Mouse (Mus musculus) G1E (cell line): ENCODE data around the gene Avpr2.

Experiments
- CTCF ChIP-seq: IDR thresholded peaks from 2 replicates; pipeline ENCODE4 v1.5.1; 2012; ENCODE audit warnings: low read depth, low read length, inconsistent platforms, mixed read lengths
- GATA1 ChIP-seq: IDR thresholded peaks from 2 replicates; pipeline ENCODE4 v1.6.1; 2012; ENCODE audit warnings: borderline replicate concordance, low read length, inconsistent platforms, mixed read lengths
- GATA2 ChIP-seq: IDR thresholded peaks from 2 replicates; pipeline ENCODE4 v1.6.1; 2012; ENCODE audit warnings: low read depth, low read length, inconsistent platforms, borderline replicate concordance
- POLR2AphosphoS5 ChIP-seq: IDR thresholded peaks from 2 replicates; pipeline ENCODE4 v1.6.1; 2012; ENCODE audit warnings: low read depth, low read length, inconsistent platforms; ENCODE audit not compliant: insufficient replicate concordance
- TAL1 ChIP-seq: conservative IDR thresholded peaks from 2 replicates; pipeline ENCODE4 v1.6.1; 2012; ENCODE audit warnings: low read depth, low read length, inconsistent platforms, mixed read lengths

DNA sequence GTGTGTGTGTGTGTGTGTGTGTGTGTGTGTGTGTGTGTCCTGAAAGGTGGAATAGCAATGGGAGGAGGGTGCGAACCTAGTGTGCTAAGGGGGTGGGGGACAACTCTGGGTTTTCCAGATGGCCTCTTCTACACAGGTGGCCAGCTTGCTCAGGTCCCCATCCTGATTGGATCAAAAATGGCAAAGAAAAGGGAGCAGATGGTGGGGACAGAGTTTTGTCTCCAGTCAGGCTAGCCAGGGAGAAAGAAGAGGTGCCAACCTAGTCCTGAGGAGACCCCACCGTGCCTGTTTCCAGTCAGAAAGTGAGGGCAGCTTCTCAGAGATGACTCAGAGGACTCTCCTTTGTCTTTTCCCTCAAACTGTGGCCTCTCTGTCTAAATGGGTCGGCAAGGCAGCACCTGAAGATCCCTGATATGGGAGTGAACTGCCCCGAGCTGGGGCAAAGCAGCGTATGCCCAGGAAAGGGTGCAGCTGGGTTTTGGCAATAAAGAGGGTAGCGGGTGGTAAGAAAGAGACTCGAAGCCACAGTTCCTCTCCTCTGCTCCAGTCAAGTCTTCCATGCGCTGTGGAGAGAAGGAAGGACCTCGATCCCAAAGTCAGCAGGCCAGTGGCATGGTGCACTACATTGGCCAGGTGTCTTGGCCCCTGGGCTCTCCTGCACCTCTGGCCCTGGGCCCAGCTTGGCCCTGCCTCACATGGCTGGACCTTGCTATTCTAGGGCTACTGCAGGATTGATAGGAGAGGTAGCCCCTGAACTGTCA lies 37.4 kb upstream of the Avpr2 start:
- TF ChIP-seq CTCF (no peak), GATA2 (no peak), TAL1 (no peak), GATA1 (no peak), POLR2AphosphoS5 (no peak)
